Mouse (Mus musculus): ENCODE data around the gene Fn3k. TPM values are rescaled to one million over a fixed set of nuclear protein-coding genes. Genes with fewer than 3 reads are reported as not detected.

The Fn3k gene
- total and polyA plus RNA-seq, 3 experiments: 0.07 to 0.27 TPM; not detected in 1

- peaks cover 4 to 10% of the 10 kb centered on the region in 2 experiments for H3K36me3 ChIP-seq (ENCODE audit: control insufficient read depth in 1 of 2, insufficient read depth in 2 of 2, low read length in 2 of 2)
- H3K79me2 ChIP-seq (ENCODE audit: control insufficient read depth, insufficient read depth, low read length, poor library complexity): peaks cover 2% of the 10 kb centered on the region; the same call in 1 of the 2 replicates
- H3K27ac ChIP-seq (ENCODE audit: control insufficient read depth, low read depth, low read length): no peak overlapping the region
- no peak overlapping the region for H3K4me3 ChIP-seq (ENCODE audit: control insufficient read depth in 1 of 2, insufficient read depth in 1 of 2, low read depth in 2 of 2, low read length in 2 of 2)
- DNase-seq (ENCODE audit: low read depth, low spot score): no peak
- H3K9me3 ChIP-seq (replicated peaks; ENCODE audit: insufficient read depth, low read length): no peaks in the 10 kb centered on the region
- TF ChIP-seq CHD1 (IDR thresholded peaks at IDR 0.05; ENCODE audit: low read depth, low read length) (no peak), POLR2AphosphoS5 (IDR thresholded peaks at IDR 0.05; ENCODE audit: borderline replicate concordance, low read depth, low read length) (no peak), NELFE (IDR thresholded peaks at IDR 0.05; ENCODE audit: low read depth, low read length) (no peak), ZC3H11A (IDR thresholded peaks at IDR 0.05; ENCODE audit: low read depth, low read length) (no peak), E2F4 (IDR thresholded peaks at IDR 0.05; ENCODE audit: borderline replicate concordance, low read depth, low read length) (no peak)
- no peaks in the 10 kb centered on the region for H3K27me3 ChIP-seq (ENCODE audit: control insufficient read depth in 1 of 2, insufficient read depth in 2 of 2, low read length in 2 of 2)
- H3K4me1 ChIP-seq (ENCODE audit: control insufficient read depth in 1 of 2, insufficient read depth in 2 of 2, low read length in 2 of 2): peaks cover 2 to 3% of the 10 kb centered on the region in 2 experiments; a peak in 3 of 4 replicates
- H3K9ac ChIP-seq (ENCODE audit: control insufficient read depth, low read depth, low read length, poor library complexity, severe bottlenecking): no peak overlapping the region
Measured at GRCm38 (mm10) chr11:121490651-121491050, 55.9 kb downstream of the Fn3k start.

Other genes starting within 250 kb of the Fn3k start
- gene Hexdc, start 230.5 kb upstream of the Fn3k start, total RNA-seq (2012; rRNA removed): 6.4 and 7.1 TPM in 2 replicates
- 1 to 10 TPM in 1 of 2 experiments, not detected in 1; 9.0 TPM for gene Hexdc, start 230.5 kb upstream of the Fn3k start, polyA plus RNA-seq (2012; ENCODE audit: insufficient read depth in 1 of 2, insufficient read length in 2 of 2, low read depth in 1 of 2, low replicate concordance in 2 of 2, missing spikeins in 1 of 2)
- 10.1 and 12.7 TPM in 2 replicates for gene Ogfod3, start 230.2 kb upstream of the Fn3k start, total RNA-seq (2012; rRNA removed)
- gene Ogfod3, start 230.2 kb upstream of the Fn3k start, polyA plus RNA-seq (2012; ENCODE audit: insufficient read depth in 1 of 2, insufficient read length in 2 of 2, low read depth in 1 of 2, low replicate concordance in 2 of 2, missing spikeins in 1 of 2): 10 to 100 TPM in 1 of 2 experiments, not detected in 1; 12.3 TPM
- gene Cybc1, start 205.6 kb upstream of the Fn3k start, total RNA-seq (2012; rRNA removed): 42.5 and 46.1 TPM in 2 replicates
- 10 to 100 TPM in 1 of 2 experiments, not detected in 1; 43.6 TPM for gene Cybc1, start 205.6 kb upstream of the Fn3k start, polyA plus RNA-seq (2012; ENCODE audit: insufficient read depth in 1 of 2, insufficient read length in 2 of 2, low read depth in 1 of 2, low replicate concordance in 2 of 2, missing spikeins in 1 of 2)
- gene Narf, start 197.7 kb upstream of the Fn3k start, total RNA-seq (2012; rRNA removed): 31.9 and 45.3 TPM in 2 replicates
- 10 to 100 TPM in 1 of 2 experiments, not detected in 1; 44.9 TPM for gene Narf, start 197.7 kb upstream of the Fn3k start, polyA plus RNA-seq (2012; ENCODE audit: insufficient read depth in 1 of 2, insufficient read length in 2 of 2, low read depth in 1 of 2, low replicate concordance in 2 of 2, missing spikeins in 1 of 2)
- 59.6 and 64.5 TPM in 2 replicates for gene Foxk2, start 174.9 kb upstream of the Fn3k start, total RNA-seq (2012; rRNA removed)
- gene Foxk2, start 174.9 kb upstream of the Fn3k start, polyA plus RNA-seq (2012; ENCODE audit: insufficient read depth in 1 of 2, insufficient read length in 2 of 2, low read depth in 1 of 2, low replicate concordance in 2 of 2, missing spikeins in 1 of 2): 100 to 1,000 TPM in 1 of 2 experiments, 10 to 100 TPM in 1; 68.0 to 317 TPM
- gene Wdr45b, start 80.5 kb upstream of the Fn3k start, total RNA-seq (2012; rRNA removed): 41.5 and 41.9 TPM in 2 replicates
- gene Wdr45b, start 80.5 kb upstream of the Fn3k start, polyA plus RNA-seq (2012; ENCODE audit: insufficient read depth in 1 of 2, insufficient read length in 2 of 2, low read depth in 1 of 2, low replicate concordance in 2 of 2, missing spikeins in 1 of 2): 10 to 100 TPM in 1 of 2 experiments, not detected in 1; 39.3 TPM
- 0.23 and 0.39 TPM in 2 replicates for gene Rab40b, start 46.7 kb upstream of the Fn3k start, total RNA-seq (2012; rRNA removed)
- gene Rab40b, start 46.7 kb upstream of the Fn3k start, polyA plus RNA-seq (2012; ENCODE audit: insufficient read depth in 1 of 2, insufficient read length in 2 of 2, low read depth in 1 of 2, low replicate concordance in 2 of 2, missing spikeins in 1 of 2): not detected
- 22.5 and 25.9 TPM in 2 replicates for gene Fn3krp, start 13.5 kb upstream of the Fn3k start, total RNA-seq (2012; rRNA removed)
- 10 to 100 TPM in 1 of 2 experiments, 1 to 10 TPM in 1; 6.8 to 77.1 TPM for gene Fn3krp, start 13.5 kb upstream of the Fn3k start, polyA plus RNA-seq (2012; ENCODE audit: insufficient read depth in 1 of 2, insufficient read length in 2 of 2, low read depth in 1 of 2, low replicate concordance in 2 of 2, missing spikeins in 1 of 2)
- 65.3 and 72.3 TPM in 2 replicates for gene Tbcd, start 17.0 kb downstream of the Fn3k start, total RNA-seq (2012; rRNA removed)
- gene Tbcd, start 17.0 kb downstream of the Fn3k start, polyA plus RNA-seq (2012; ENCODE audit: insufficient read depth in 1 of 2, insufficient read length in 2 of 2, low read depth in 1 of 2, low replicate concordance in 2 of 2, missing spikeins in 1 of 2): 10 to 100 TPM in 1 of 2 experiments, not detected in 1; 50.0 TPM
- 0.08 TPM in 1 of 2 replicates, not detected in the other for gene Zfp750, start 84.4 kb downstream of the Fn3k start, total RNA-seq (2012; rRNA removed)
- gene Zfp750, start 84.4 kb downstream of the Fn3k start, polyA plus RNA-seq (2012; ENCODE audit: insufficient read depth in 1 of 2, insufficient read length in 2 of 2, low read depth in 1 of 2, low replicate concordance in 2 of 2, missing spikeins in 1 of 2): under 1 TPM in 1 of 2 experiments, not detected in 1; 0.06 TPM
- 3.6 and 4.7 TPM in 2 replicates for gene B3gntl1, start 238.2 kb downstream of the Fn3k start, total RNA-seq (2012; rRNA removed)
- 1 to 10 TPM in 1 of 2 experiments, not detected in 1; 5.6 TPM for gene B3gntl1, start 238.2 kb downstream of the Fn3k start, polyA plus RNA-seq (2012; ENCODE audit: insufficient read depth in 1 of 2, insufficient read length in 2 of 2, low read depth in 1 of 2, low replicate concordance in 2 of 2, missing spikeins in 1 of 2)

Measured in MEL (cell line).